Comparison of ENCODE assay signal across 9 mouse cellular contexts in the genomic region with DNA sequence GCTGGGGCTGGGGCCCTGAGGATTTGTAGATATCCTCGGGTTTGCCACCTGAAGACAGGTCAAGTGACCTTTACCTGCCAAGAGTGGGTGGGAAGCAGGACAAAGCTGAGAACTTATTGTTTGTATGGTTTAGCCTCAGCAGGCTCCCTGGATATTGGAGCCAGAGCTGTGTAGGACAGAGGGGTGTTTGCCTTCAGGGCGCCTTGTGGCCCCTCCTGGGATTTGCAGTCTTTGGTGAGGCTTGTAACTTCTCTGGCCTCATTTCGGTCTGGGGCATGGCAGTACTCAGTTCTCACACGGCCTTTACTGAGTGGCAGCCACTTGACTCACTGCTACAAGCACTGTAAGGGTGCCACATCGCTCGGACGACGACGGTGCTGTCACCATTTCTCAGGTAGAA.
DNase-seq lines count a peak whose midpoint lies in the region; ATAC-seq lines count a peak whose summit lies in the region.
"Had no signal": no experiment of that assay in that cellular context is flagged by ENCODE, and none has a peak within 500 bp of the region (broad histone marks: within the 10 kb centered on the region; RNA-seq: fewer than 3 reads in every experiment).

No protein-coding gene starts in this region.

- H3K4me2 ChIP-seq in neural tube, embryonic 11.5 days (ENCODE audit: low read depth): peak overlapping the region; percentile 85
- peak overlapping the region; percentile 62; the same call in 1 of the 2 replicates for H3K4me2 ChIP-seq in limb, embryonic 12.5 days
- peak overlapping the region; percentile 67 for H3K4me2 ChIP-seq in stomach, embryonic 15.5 days

- 0 out of 2 replicates have a peak, but pooled peaks cover 2% of the 10 kb centered on the region for H3K4me1 ChIP-seq in neural tube, embryonic 11.5 days (ENCODE audit: control insufficient read depth, insufficient read depth, low read length)
- H3K4me1 ChIP-seq in limb, embryonic 12.5 days (replicated peaks): peaks cover 21% of the 10 kb centered on the region
- peaks cover 8% of the 10 kb centered on the region; the same call in 1 of the 2 replicates for H3K4me1 ChIP-seq in stomach, embryonic 15.5 days

- no peak overlapping the region for H3K9ac ChIP-seq in neural tube, embryonic 11.5 days (ENCODE audit: low read length)
- no peak overlapping the region for H3K9ac ChIP-seq in limb, embryonic 12.5 days (replicated peaks)
- no peak overlapping the region for H3K9ac ChIP-seq in stomach, embryonic 15.5 days

- no peaks in the 10 kb centered on the region for H3K36me3 ChIP-seq in neural tube, embryonic 11.5 days (ENCODE audit: control insufficient read depth, insufficient read depth, low read length)
- no peaks in the 10 kb centered on the region for H3K36me3 ChIP-seq in limb, embryonic 12.5 days
- H3K36me3 ChIP-seq in stomach, embryonic 15.5 days: no peaks in the 10 kb centered on the region

- H3K9me3 ChIP-seq in neural tube, embryonic 11.5 days (ENCODE audit: control insufficient read depth, low read length): no peaks in the 10 kb centered on the region
- H3K9me3 ChIP-seq in limb, embryonic 12.5 days: no peaks in the 10 kb centered on the region
- H3K9me3 ChIP-seq in stomach, embryonic 15.5 days: no peaks in the 10 kb centered on the region

- H3K4me3 ChIP-seq in neural tube, embryonic 11.5 days (ENCODE audit: low read depth, low read length): no peak overlapping the region
- H3K4me3 ChIP-seq in limb, embryonic 12.5 days (replicated peaks): peak overlapping the region; percentile 35; the same call in 1 of the 2 replicates
- no peak overlapping the region for H3K4me3 ChIP-seq in stomach, embryonic 15.5 days (replicated peaks)

- 31% methylated on average over 9 of the region's 9 CpGs for WGBS in neural tube, embryonic 11.5 days
- WGBS in limb, embryonic 12.5 days: 37% methylated on average over 9 of the region's 9 CpGs
- 52% methylated on average over 9 of the region's 9 CpGs for WGBS in stomach, embryonic 15.5 days

- no peak overlapping the region for H3K27ac ChIP-seq in neural tube, embryonic 11.5 days (ENCODE audit: low read depth, low read length)
- no peak overlapping the region for H3K27ac ChIP-seq in limb, embryonic 12.5 days
- no peak overlapping the region for H3K27ac ChIP-seq in stomach, embryonic 15.5 days

- ATAC-seq in CD4-positive, CD25-positive, alpha-beta regulatory T cell, adult 4 months: no peak
- ATAC-seq in neural tube, embryonic 11.5 days (ENCODE audit: insufficient read depth, low FRiP score, low TSS enrichment): peak; percentile 51
- ATAC-seq in limb, embryonic 12.5 days (ENCODE audit: insufficient number of reproducible peaks, insufficient read depth, low FRiP score, low TSS enrichment, low read depth): no peak
- ATAC-seq in stomach, embryonic 15.5 days (ENCODE audit: insufficient read depth, low FRiP score, low read depth): no peak

- DNase-seq in CD4-positive, CD25-positive, alpha-beta regulatory T cell, adult 2 months (ENCODE audit: low read depth, low spot score): peak; percentile 4
- no peak for DNase-seq in neural tube, embryonic 11.5 days (ENCODE audit: low spot score)
- no peak for DNase-seq in neural tube, embryonic 10.5 days (ENCODE audit: extremely low spot score, low spot score)
- DNase-seq in spleen, adult 18-20 months: no peak
- no peak for DNase-seq in cerebellum, adult 9-11 months
- DNase-seq: cerebellum, adult 11-12 months had no signal

- no peaks in the 10 kb centered on the region for H3K27me3 ChIP-seq in neural tube, embryonic 11.5 days (ENCODE audit: control insufficient read depth, insufficient read depth, low read length)
- peaks cover 22% of the 10 kb centered on the region for H3K27me3 ChIP-seq in limb, embryonic 12.5 days
- H3K27me3 ChIP-seq in stomach, embryonic 15.5 days (replicated peaks): no peaks in the 10 kb centered on the region
